9 mouse cellular contexts compared by ENCODE assay signal in genomic region chr7:132339041-132339839, GRCm38 (mm10). TPM values are rescaled to one million over a fixed set of nuclear protein-coding genes. Genes with fewer than 3 reads are reported as not detected.
DNase-seq lines count a peak whose midpoint lies in the region; ATAC-seq and TF ChIP-seq lines count a peak whose summit lies in the region.
"Had no signal": no experiment of that assay in that cellular context is flagged by ENCODE, and none has a peak within 500 bp of the region (broad histone marks: within the 10 kb centered on the region; RNA-seq: fewer than 3 reads in every experiment).

No protein-coding gene starts in this region.

- H3K4me3 ChIP-seq in embryonic facial prominence, embryonic 15.5 days (replicated peaks), result no peak overlapping the region
- no peak overlapping the region for H3K4me3 ChIP-seq in lung, postnatal 0 days (ENCODE audit: low read depth, low read length)
- no peak overlapping the region for H3K4me3 ChIP-seq in thymus, adult 2 months (ENCODE audit: control insufficient read depth, insufficient read depth, low read length)

- H3K9ac ChIP-seq in embryonic facial prominence, embryonic 15.5 days, result no peak overlapping the region
- H3K9ac ChIP-seq in lung, postnatal 0 days (replicated peaks; ENCODE audit: low read depth), result no peak overlapping the region

- peak; percentile 98 for DNase-seq in heart, adult 11 months
- DNase-seq in heart, postnatal 25 days (ENCODE audit: low spot score), result no peak
- DNase-seq in kidney, postnatal 10 days, result peak; percentile 43
- DNase-seq in lung, postnatal 0 days (ENCODE audit: low spot score), result peak; percentile 60
- DNase-seq in thymus, adult 2 months, result no peak
- DNase-seq in cerebellum, postnatal 36 days, result no peak
- DNase-seq in urinary bladder, postnatal 14 days (ENCODE audit: low spot score), result no peak
- DNase-seq: right cerebral cortex, postnatal 4 days had no signal

- H3K9me3 ChIP-seq in embryonic facial prominence, embryonic 15.5 days (replicated peaks), result no peaks in the 10 kb centered on the region
- no peaks in the 10 kb centered on the region for H3K9me3 ChIP-seq in lung, postnatal 0 days (ENCODE audit: low read length)

- peak; percentile 87 for TF ChIP-seq EP300 in lung, postnatal 0 days (IDR thresholded peaks at IDR 0.05)

- peaks cover 12% of the 10 kb centered on the region for H3K4me1 ChIP-seq in embryonic facial prominence, embryonic 15.5 days
- peaks cover 22% of the 10 kb centered on the region for H3K4me1 ChIP-seq in lung, postnatal 0 days (ENCODE audit: insufficient read depth, low read depth, low read length)
- peaks cover 19% of the 10 kb centered on the region for H3K4me1 ChIP-seq in thymus, adult 2 months (replicated peaks; ENCODE audit: control insufficient read depth, insufficient read depth, low read length)

- peak overlapping the region; percentile 51; the same call in 1 of the 2 replicates for H3K27ac ChIP-seq in embryonic facial prominence, embryonic 15.5 days (replicated peaks)
- H3K27ac ChIP-seq in lung, postnatal 0 days (ENCODE audit: low read length), result peak overlapping the region; percentile 81
- no peak overlapping the region for H3K27ac ChIP-seq in thymus, adult 2 months (ENCODE audit: control insufficient read depth, insufficient read depth, low read length)

- no peak for TF ChIP-seq POLR2A in thymus, adult 2 months (IDR thresholded peaks at IDR 0.05; ENCODE audit: control insufficient read depth, extremely low read depth, insufficient read depth, low read length, poor library complexity)

- H3K27me3 ChIP-seq in embryonic facial prominence, embryonic 15.5 days, result no peaks in the 10 kb centered on the region
- H3K27me3 ChIP-seq in lung, postnatal 0 days (replicated peaks; ENCODE audit: insufficient read depth, low read length), result no peaks in the 10 kb centered on the region
- H3K27me3 ChIP-seq in thymus, adult 2 months (ENCODE audit: control insufficient read depth, insufficient read depth, low read length), result no peaks in the 10 kb centered on the region

- 77% methylated on average over 14 of the region's 14 CpGs for WGBS in embryonic facial prominence, embryonic 15.5 days
- 54% methylated on average over 14 of the region's 14 CpGs for WGBS in lung, postnatal 0 days
- WGBS in thymus, adult 2 months, result 92% methylated on average over 14 of the region's 14 CpGs

- H3K36me3 ChIP-seq in embryonic facial prominence, embryonic 15.5 days, result no peaks in the 10 kb centered on the region
- H3K36me3 ChIP-seq in lung, postnatal 0 days (ENCODE audit: insufficient read depth, low read length), result no peaks in the 10 kb centered on the region
- no peaks in the 10 kb centered on the region for H3K36me3 ChIP-seq in thymus, adult 2 months (ENCODE audit: control insufficient read depth, insufficient read depth, low read length)

- no peak for ATAC-seq in embryonic facial prominence, embryonic 15.5 days (ENCODE audit: insufficient number of reproducible peaks, low FRiP score, low TSS enrichment, low read depth)
- ATAC-seq in lung, postnatal 0 days, result peak; percentile 83

- TF ChIP-seq CTCF in lung, postnatal 0 days (IDR thresholded peaks at IDR 0.05), result no peak
- no peak for TF ChIP-seq CTCF in thymus, adult 2 months (IDR thresholded peaks at IDR 0.05; ENCODE audit: borderline replicate concordance, control insufficient read depth, extremely low read depth, insufficient read depth, low read length, poor library complexity)

- no peak overlapping the region for H3K4me2 ChIP-seq in embryonic facial prominence, embryonic 15.5 days (replicated peaks)
- no peak overlapping the region; the same call in 1 of the 2 replicates for H3K4me2 ChIP-seq in lung, postnatal 0 days (replicated peaks; ENCODE audit: low read depth, low read length)

- intact Hi-C loops in heart, postnatal 25 days (cut with DNase I), result loop anchor here (5.0 kb wide), 1 partner anchor 83 kb away; no protein-coding TSS in a partner anchor

RNA-seq across cellular contexts. Expression of gene Chst15, which starts 22.2 kb away (rescaled TPM):
- 1 to 10 TPM; 7.8 to 9.5 TPM for total RNA-seq in heart, postnatal 25 days (2021)
- polyA plus RNA-seq in embryonic facial prominence, embryonic 15.5 days (2015; fragmentation: Nextera tagmentation; extraction: Ambion mirVana), result 24.1 and 25.6 TPM in 2 replicates
- polyA plus RNA-seq in lung, postnatal 0 days (2015; fragmentation: Nextera tagmentation; extraction: Ambion mirVana), result 13.1 and 14.1 TPM in 2 replicates
- polyA plus RNA-seq in thymus, adult 2 months (2012; rRNA removed), result 7.4 and 8.9 TPM in 2 replicates

Comparison
In these comparisons a context has a peak if more than half of its experiments do, and no peak if none do; other contexts are left out.
1. DNase-seq: peak in heart, adult 11 months (single experiment), kidney, postnatal 10 days (single experiment) and lung, postnatal 0 days (single experiment); none in heart, postnatal 25 days (single experiment), thymus, adult 2 months (single experiment), cerebellum, postnatal 36 days (0 of 2) and urinary bladder, postnatal 14 days (single experiment).